Mouse (Mus musculus) inflammation-experienced regulatory T-cells, adult 6 months (primary cell): ENCODE measurements around the gene Fhod1. TPM values are rescaled to one million over a fixed set of nuclear protein-coding genes. Genes with fewer than 3 reads are reported as not detected.
A peak's percentile ranks its signal among the peaks of the same experiment; 100 is the strongest.

Experiments used
- ATAC-seq: one replicate; pipeline ENCODE4 v1.8.0; 2017
- polyA plus RNA-seq, 3 experiments: library from polyadenylated mRNA; unstranded; fragments of 100-300 nt; shearing (Covaris generic); gene quantifications; one replicate each; pipeline ENCODE4 v1.2.1; 2017

Gene Fhod1
- 1 to 10 TPM; 3.1 to 3.5 (median 3.2) TPM for polyA plus RNA-seq

DNA sequence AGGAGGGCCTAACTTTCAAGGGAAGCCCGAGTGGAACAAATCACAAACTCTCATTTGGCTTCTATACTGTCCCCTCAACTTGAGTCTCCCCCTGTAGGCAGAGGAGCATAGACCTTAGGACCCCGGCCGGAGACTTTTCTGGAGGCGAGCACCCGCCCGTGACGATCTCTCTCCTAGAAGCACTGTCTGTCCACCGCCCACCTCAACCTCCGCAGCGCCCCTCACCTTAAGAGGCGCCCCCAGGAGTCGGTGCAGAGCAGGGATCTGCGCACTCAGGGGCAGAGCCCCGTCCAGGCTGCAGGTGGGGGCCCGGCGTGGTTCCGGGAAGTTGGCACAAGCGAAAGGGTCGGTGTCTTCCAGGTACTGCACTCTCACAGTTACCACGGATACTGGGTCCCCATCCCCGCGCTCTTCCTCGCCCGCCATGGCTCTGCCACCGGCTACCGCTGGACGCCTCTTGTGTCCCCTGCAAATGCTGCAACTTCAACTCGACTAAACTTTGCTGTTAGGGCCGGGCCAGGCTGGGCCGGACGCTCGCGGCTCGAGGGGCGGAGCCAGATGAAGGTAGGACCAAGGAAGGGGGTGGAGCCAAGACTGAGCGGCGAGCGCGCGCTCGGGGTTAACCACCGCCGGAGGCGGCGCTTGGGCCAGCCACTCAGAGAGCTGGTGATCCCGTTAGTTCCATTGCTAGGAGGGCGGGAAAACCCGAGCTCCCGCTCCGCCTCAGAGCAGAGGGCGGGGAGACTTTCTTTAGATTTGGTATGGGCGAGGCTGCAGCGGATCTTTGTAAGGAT, at the start of gene Fhod1:
Gene Fhod1 (minus strand): TSS at position 526 of the 794 bp plus-strand sequence.
- peak; percentile 93 for ATAC-seq

- no peak for ATAC-seq
Observed at GRCm38 (mm10) chr8:105393915-105394314, 46.2 kb upstream of the Fhod1 start.

GRCm38 (mm10) chr8:105393089-105393787, 45.5 kb upstream of the Fhod1 start:
- no peak for ATAC-seq

DNA sequence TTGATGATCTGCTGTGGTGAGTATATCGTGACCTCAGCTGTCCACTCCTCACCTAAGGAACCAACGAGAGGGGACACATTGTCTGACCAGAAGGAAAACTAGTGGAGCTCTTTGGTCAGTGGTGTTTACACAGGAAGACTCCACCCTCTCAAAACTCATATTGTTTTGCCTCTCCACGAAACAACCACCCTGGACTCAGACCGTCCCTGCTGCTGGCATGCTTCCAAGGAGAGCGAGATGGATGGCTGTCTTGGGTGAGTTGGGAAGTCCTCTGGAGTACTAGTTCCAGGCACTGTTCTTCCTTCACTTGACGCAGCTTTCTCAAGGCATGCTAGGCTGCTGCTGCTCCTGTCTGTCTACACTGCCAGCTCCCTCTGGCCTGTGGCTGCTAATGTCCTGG, 41.3 kb upstream of the Fhod1 start:
- ATAC-seq: no peak

GRCm38 (mm10) chr8:105387151-105387550, 39.4 kb upstream of the Fhod1 start:
- ATAC-seq: no peak

GRCm38 (mm10) chr8:105384070-105384469, 36.3 kb upstream of the Fhod1 start:
- ATAC-seq: no peak

- ATAC-seq: no peak
Observed at GRCm38 (mm10) chr8:105380308-105380707, 32.6 kb upstream of the Fhod1 start.

- no peak for ATAC-seq
Observed at GRCm38 (mm10) chr8:105378673-105379072, 30.9 kb upstream of the Fhod1 start.

GRCm38 (mm10) chr8:105374513-105374966, 26.8 kb upstream of the Fhod1 start:
- no peak for ATAC-seq

- ATAC-seq: no peak
Observed at GRCm38 (mm10) chr8:105373032-105373431, 25.3 kb upstream of the Fhod1 start, which contains the start of gene Plekhg4. Gene Plekhg4, plus strand, starts transcription at chr8:105373274.

DNA sequence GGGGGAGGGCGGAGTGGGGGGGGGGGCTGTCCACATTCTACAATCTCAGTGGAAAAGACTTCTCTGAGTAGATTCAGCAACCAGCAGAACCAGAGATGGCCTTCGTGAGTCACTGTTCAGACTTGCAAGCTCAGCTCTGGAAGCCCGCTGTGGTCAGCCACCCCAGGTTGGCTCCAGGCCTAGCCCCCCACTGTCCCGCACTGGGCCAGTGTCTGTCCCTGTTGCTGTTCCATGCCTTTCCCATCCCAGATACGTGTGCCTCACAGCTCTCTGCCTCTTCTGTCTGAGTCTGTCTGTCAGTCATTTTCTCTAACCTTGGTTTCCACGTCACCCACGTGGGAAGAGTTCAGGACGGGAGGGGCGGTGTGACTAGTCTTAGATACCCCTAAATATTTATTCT, 24.7 kb upstream of the Fhod1 start:
- no peak for ATAC-seq

DNA sequence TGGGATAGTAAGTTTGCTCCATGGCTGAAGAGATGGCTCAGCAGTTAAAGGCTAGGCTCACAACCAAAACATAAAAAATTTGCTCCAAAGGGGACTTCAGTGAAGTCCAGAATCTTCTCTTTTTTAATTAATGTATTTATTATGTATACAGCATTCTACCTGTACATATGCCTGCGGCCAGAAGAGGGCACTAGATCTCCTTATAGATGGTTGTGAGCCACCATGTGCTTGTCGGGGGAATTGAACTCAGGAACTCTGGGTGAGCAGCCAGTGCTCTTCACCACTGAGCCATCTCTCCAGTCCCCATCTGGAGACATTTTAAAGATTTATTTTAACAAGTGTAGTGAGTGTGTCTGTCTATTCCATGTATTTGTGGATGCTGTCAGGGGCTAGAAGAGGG, 19.4 kb upstream of the Fhod1 start:
- ATAC-seq: no peak

DNA sequence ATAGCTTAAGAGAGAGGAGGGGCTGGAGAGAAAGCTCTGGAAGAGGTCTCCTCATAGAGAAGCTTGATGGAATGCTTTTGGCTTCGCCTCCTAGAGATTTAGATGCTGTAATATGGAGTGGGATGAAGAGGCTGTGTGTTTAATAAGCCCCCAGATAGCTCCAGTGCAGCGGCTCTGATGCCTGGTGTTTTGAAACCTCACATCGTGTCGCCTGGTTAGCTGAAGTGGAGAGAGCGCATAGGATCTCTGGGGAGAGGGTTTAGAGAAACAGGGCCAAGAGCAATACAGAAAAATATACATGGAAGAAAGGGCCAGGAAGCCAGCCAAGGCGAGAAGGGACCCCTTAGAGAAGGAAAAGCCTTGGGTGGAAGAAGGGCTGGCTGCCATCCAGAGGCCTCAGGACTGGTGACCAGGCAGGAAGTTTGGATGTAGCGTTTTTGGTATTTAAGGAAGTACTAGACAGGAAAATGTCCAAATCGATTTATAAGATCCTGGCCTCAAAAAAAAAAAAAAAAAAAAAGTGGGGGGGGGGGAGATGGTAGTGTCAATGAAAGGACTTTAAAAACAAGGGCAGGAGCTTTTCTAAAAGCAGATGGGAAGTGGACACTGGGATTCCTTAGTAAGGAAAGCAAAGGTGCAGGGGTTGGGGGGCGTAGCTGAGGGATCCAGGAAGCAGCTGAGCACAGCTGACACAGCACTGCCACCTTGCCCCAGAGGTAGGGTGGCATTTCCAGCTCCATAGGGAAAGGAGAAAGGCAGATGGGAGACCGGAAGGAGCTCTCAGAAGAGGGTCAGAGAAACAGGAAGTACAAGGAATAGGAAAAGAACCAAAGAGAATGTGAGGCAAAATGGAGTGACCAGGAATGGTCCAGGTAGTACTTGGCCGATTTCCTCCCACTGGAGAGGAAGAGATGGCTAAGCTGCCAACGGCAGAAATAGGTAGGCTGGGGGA, 14.3 kb upstream of the Fhod1 start:
- ATAC-seq: no peak

DNA sequence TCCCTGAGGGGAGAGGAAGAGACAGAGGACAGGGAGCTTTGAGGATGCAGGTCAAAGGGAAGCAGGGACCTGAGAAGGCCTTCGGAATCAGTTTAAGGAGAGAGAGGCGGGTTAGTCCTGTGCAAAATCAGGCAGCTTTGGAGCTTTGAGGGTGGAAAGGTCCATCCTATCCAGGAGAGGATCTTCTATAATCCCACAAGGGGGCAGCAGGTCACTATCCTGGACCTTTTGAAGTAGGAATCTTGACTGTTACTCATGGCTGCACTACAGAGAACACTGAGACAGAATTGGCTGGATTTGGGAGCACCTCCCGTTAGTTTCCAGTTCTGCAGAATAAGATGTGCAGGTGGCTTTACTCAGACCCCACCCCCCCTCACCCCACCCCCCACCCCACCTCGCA, 11.9 kb upstream of the Fhod1 start:
- ATAC-seq: no peak

GRCm38 (mm10) chr8:105359208-105359607, 11.5 kb upstream of the Fhod1 start:
- no peak for ATAC-seq

DNA sequence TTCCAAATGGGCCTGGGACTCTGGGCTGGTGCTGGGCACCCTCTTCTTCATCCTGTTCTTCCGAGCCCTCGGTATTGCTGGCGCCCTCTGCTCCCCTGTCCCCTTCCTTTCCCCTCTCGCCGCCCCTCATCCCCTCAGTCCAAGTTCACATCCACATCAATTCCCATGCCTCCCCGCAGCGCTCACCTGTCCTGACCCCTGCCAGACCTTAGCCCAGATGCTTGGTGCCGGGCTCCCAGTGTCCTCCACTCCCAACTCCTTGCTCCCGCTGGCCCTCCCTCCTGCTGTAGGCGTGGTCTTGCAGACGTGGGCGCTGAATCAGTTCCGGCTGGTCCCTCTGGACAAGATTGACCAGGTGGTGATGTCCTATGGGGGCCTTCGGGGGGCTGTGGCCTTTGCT, 8.9 kb upstream of the Fhod1 start:
- no peak for ATAC-seq

GRCm38 (mm10) chr8:105355179-105356024, 7.6 kb upstream of the Fhod1 start:
- ATAC-seq: no peak

GRCm38 (mm10) chr8:105354549-105354948, 6.8 kb upstream of the Fhod1 start:
- no peak for ATAC-seq

- ATAC-seq: no peak
Observed at GRCm38 (mm10) chr8:105353583-105354135, 5.9 kb upstream of the Fhod1 start.

- ATAC-seq: no peak
Observed at GRCm38 (mm10) chr8:105350186-105350585, 2.4 kb upstream of the Fhod1 start.

GRCm38 (mm10) chr8:105349096-105349771, 1.5 kb upstream of the Fhod1 start:
- ATAC-seq: no peak
